Mouse (Mus musculus) spleen, adult 2 months (tissue): ENCODE data around the gene Fkbp11. TPM values are rescaled to one million over a fixed set of nuclear protein-coding genes. Genes with fewer than 3 reads are reported as not detected.

Experiments used
- DNase-seq, 2 experiments: peaks; one replicate each; pipeline versions ENCODE4 v3.0.0 to v3.0.0-alpha.2; 2012 to 2021; ENCODE audit warnings: low spot score in 2 of 2, low read depth in 1 of 2
- H3K27ac ChIP-seq: fragments of 200-500 bp; 2 replicates; pipeline ENCODE4 v1.5.1; 2012; ENCODE audit warnings: low read length, inconsistent platforms; ENCODE audit not compliant: insufficient read depth
- H3K27me3 ChIP-seq: fragments of 200-500 bp; 2 replicates; pipeline ENCODE4 v1.6.1; 2012; ENCODE audit warnings: mild to moderate bottlenecking, moderate library complexity, low read length, inconsistent platforms; ENCODE audit not compliant: control insufficient read depth, insufficient read depth
- H3K36me3 ChIP-seq: fragments of 200-500 bp; 2 replicates; pipeline ENCODE4 v1.6.1; 2012; ENCODE audit warnings: mild to moderate bottlenecking, low read length, inconsistent platforms; ENCODE audit not compliant: control insufficient read depth, insufficient read depth
- H3K4me1 ChIP-seq: fragments of 200-500 bp; 2 replicates; pipeline ENCODE4 v1.6.1; 2011; ENCODE audit warnings: inconsistent platforms; ENCODE audit not compliant: control insufficient read depth, insufficient read depth, insufficient read length
- H3K4me3 ChIP-seq: fragments of 200-500 bp; 2 replicates; pipeline ENCODE4 v1.5.1; 2011; ENCODE audit warnings: mild to moderate bottlenecking, inconsistent platforms; ENCODE audit not compliant: insufficient read depth, insufficient read length; ENCODE audit errors: extremely low read depth
- CTCF ChIP-seq: fragments of 200-500 bp; IDR thresholded peaks from 2 replicates; pipeline ENCODE4 v1.5.1; 2011; ENCODE audit warnings: mild to moderate bottlenecking, inconsistent platforms; ENCODE audit not compliant: insufficient read depth, insufficient read length, insufficient replicate concordance; ENCODE audit errors: extremely low read depth
- POLR2A ChIP-seq: fragments of 200-500 bp; IDR thresholded peaks from 2 replicates; pipeline ENCODE4 v1.6.1; 2011; ENCODE audit warnings: low read depth, low read length, inconsistent platforms
- WGBS: fragments of 180-500 bp; shearing (Covaris S2); methylation state at CpG from one replicate; pipeline ENCODE4 v1.1.7; 2018; 5-methylcytosine and 5-hydroxymethylcytosine counted together
- polyA plus RNA-seq: library from polyadenylated mRNA; depleted of rRNA; stranded (reverse); fragments of >200 nt; gene quantifications from 2 replicates; pipeline ENCODE4 v1.2.3, GENCODE M21; 2012

Fkbp11 gene
- polyA plus RNA-seq, 1 experiment: 16.7 TPM

DNA sequence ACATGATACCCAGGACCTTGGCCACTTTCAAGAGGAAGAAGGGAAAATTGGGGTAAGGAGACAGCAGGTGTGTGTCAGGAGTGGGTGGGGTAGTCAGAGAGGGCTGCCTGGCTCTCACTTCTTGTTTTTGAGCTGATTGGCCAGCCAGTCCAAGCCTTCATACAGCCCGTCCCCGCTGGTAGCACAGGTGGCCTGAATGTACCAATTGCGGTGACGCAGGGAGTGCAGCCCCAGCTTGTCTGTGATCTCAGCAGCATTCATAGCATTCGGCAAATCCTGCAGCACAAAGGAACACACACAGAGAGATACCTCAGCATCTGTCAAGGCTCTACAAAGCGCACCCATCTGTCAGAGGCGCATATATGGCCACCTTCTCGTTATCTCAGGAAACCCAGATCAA is 12.2 kb upstream of the Fkbp11 start:
- TF ChIP-seq CTCF: no peak
- no peak overlapping the region for H3K4me3 ChIP-seq
- peaks cover 15% of the 10 kb centered on the region for H3K36me3 ChIP-seq
- no peak overlapping the region for H3K27ac ChIP-seq
- DNase-seq: peak in 1 of 2 experiments; percentile 12
- WGBS: 78% methylated on average over 8 of the region's 8 CpGs
- no peaks in the 10 kb centered on the region for H3K27me3 ChIP-seq
- no peaks in the 10 kb centered on the region for H3K4me1 ChIP-seq

DNA sequence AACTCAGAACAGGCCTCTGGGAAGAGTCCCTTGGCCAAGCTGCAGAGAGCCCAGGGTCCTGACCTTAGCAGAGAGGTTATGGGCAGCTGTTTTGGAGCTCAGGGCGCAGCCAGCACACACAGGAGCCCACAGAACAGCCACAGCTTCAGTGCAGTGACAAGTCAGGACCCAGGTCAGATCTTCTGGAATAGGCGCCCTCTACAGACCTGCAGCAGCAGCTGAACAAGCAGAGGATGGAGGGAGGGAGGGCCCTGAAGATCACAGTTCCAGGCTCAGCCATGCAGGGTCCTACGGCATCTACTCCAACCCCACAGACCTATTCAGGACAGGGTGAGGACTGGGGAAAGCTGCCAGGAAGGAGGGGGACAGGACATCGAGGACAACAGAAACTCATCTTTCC is 10.8 kb upstream of the Fkbp11 start:
- WGBS: 85% methylated on average over 4 of the region's 4 CpGs
- no peak for DNase-seq
- H3K4me3 ChIP-seq: no peak overlapping the region
- TF ChIP-seq POLR2A (no peak), CTCF (peak; percentile 3; the same call in 1 of the 2 replicates)
- no peaks in the 10 kb centered on the region for H3K4me1 ChIP-seq
- no peak overlapping the region for H3K27ac ChIP-seq
- H3K36me3 ChIP-seq: peaks cover 14% of the 10 kb centered on the region
- no peaks in the 10 kb centered on the region for H3K27me3 ChIP-seq

- no peak overlapping the region for H3K4me3 ChIP-seq
- H3K36me3 ChIP-seq: peaks cover 14% of the 10 kb centered on the region
- no peaks in the 10 kb centered on the region for H3K27me3 ChIP-seq
- DNase-seq: peak in 1 of 2 experiments; percentile 39
- no peaks in the 10 kb centered on the region for H3K4me1 ChIP-seq
- no peak overlapping the region for H3K27ac ChIP-seq
- TF ChIP-seq CTCF (peak; percentile 9; the same call in 1 of the 2 replicates), POLR2A (no peak)
Measured at GRCm38 (mm10) chr15:98737881-98738280, 9.9 kb upstream of the Fkbp11 start.

GRCm38 (mm10) chr15:98736521-98736920 is 8.5 kb upstream of the Fkbp11 start:
- H3K27me3 ChIP-seq: no peaks in the 10 kb centered on the region
- no peak for DNase-seq
- 87% methylated on average over 10 of the region's 10 CpGs for WGBS
- no peaks in the 10 kb centered on the region for H3K4me1 ChIP-seq
- H3K36me3 ChIP-seq: peaks cover 14% of the 10 kb centered on the region
- H3K27ac ChIP-seq: no peak overlapping the region
- H3K4me3 ChIP-seq: no peak overlapping the region
- TF ChIP-seq CTCF (no peak), POLR2A (no peak)

- WGBS: 79% methylated on average over 5 of the region's 5 CpGs
- Histone ChIP-seq H3K27ac (no peak overlapping the region), H3K27me3 (no peaks in the 10 kb centered on the region), H3K4me3 (no peak overlapping the region), H3K36me3 (peaks cover 9% of the 10 kb centered on the region), H3K4me1 (no peaks in the 10 kb centered on the region; the same call in 1 of the 2 replicates)
- no peak for TF ChIP-seq CTCF
- no peak for TF ChIP-seq POLR2A
- no peak for DNase-seq
Measured at GRCm38 (mm10) chr15:98733976-98734566, 6.1 kb upstream of the Fkbp11 start.

- no peak for TF ChIP-seq POLR2A
- TF ChIP-seq CTCF: no peak
- H3K27ac ChIP-seq: no peak overlapping the region
- no peaks in the 10 kb centered on the region for H3K27me3 ChIP-seq
- no peak overlapping the region for H3K4me3 ChIP-seq
- DNase-seq: no peak
- H3K4me1 ChIP-seq: peaks cover 6% of the 10 kb centered on the region; the same call in 1 of the 2 replicates
- WGBS: 77% methylated on average over 6 of the region's 6 CpGs
- H3K36me3 ChIP-seq: peaks cover 4% of the 10 kb centered on the region; the same call in 1 of the 2 replicates
Measured at GRCm38 (mm10) chr15:98733370-98733769, 5.4 kb upstream of the Fkbp11 start.

- Histone ChIP-seq H3K27ac (no peak overlapping the region), H3K27me3 (no peaks in the 10 kb centered on the region), H3K4me1 (peaks cover 10% of the 10 kb centered on the region; the same call in 1 of the 2 replicates), H3K36me3 (peaks cover 4% of the 10 kb centered on the region; the same call in 1 of the 2 replicates), H3K4me3 (no peak overlapping the region)
- TF ChIP-seq CTCF (no peak), POLR2A (no peak)
- DNase-seq: no peak
- WGBS: 83% methylated on average over 8 of the region's 8 CpGs
Measured at GRCm38 (mm10) chr15:98732006-98732531, 4.1 kb upstream of the Fkbp11 start.
